24 mouse cellular contexts compared by ENCODE assay signal in genomic region chr2:174203412-174203811, GRCm38 (mm10).
DNase-seq lines count a peak whose midpoint lies in the region; ATAC-seq lines count a peak whose summit lies in the region.
"Had no signal": no experiment of that assay in that cellular context is flagged by ENCODE, and none has a peak within 500 bp of the region (broad histone marks: within the 10 kb centered on the region; RNA-seq: fewer than 3 reads in every experiment).

No protein-coding gene starts in this region.

- WGBS in embryonic facial prominence, embryonic 14.5 days = 80% methylated on average over 11 of the region's 11 CpGs
- WGBS in embryonic facial prominence, embryonic 10.5 days = 89% methylated on average over 11 of the region's 11 CpGs
- WGBS in hindbrain, embryonic 11.5 days = 84% methylated on average over 11 of the region's 11 CpGs
- WGBS in hindbrain, embryonic 13.5 days = 70% methylated on average over 11 of the region's 11 CpGs
- WGBS in kidney, embryonic 16.5 days = 58% methylated on average over 11 of the region's 11 CpGs

- no peaks in the 10 kb centered on the region for H3K9me3 ChIP-seq in embryonic facial prominence, embryonic 14.5 days (ENCODE audit: control insufficient read depth, low read length)
- H3K9me3 ChIP-seq in embryonic facial prominence, embryonic 10.5 days = no peaks in the 10 kb centered on the region
- no peaks in the 10 kb centered on the region for H3K9me3 ChIP-seq in hindbrain, embryonic 11.5 days (ENCODE audit: control insufficient read depth, low read length)
- no peaks in the 10 kb centered on the region for H3K9me3 ChIP-seq in hindbrain, embryonic 13.5 days
- H3K9me3 ChIP-seq in kidney, embryonic 16.5 days (ENCODE audit: low read length) = no peaks in the 10 kb centered on the region
- H3K9me3 ChIP-seq: intestine, embryonic 15.5 days; limb, embryonic 10.5 days; liver, embryonic 15.5 days; midbrain, embryonic 10.5 days; neural tube, embryonic 15.5 days had no signal

- no peak overlapping the region for H3K9ac ChIP-seq in embryonic facial prominence, embryonic 14.5 days (ENCODE audit: low read depth, low read length)
- no peak overlapping the region for H3K9ac ChIP-seq in hindbrain, embryonic 11.5 days (ENCODE audit: low read depth, low read length)
- no peak overlapping the region for H3K9ac ChIP-seq in hindbrain, embryonic 13.5 days
- H3K9ac ChIP-seq in kidney, embryonic 16.5 days (replicated peaks; ENCODE audit: low read length) = no peak overlapping the region
- H3K9ac ChIP-seq: intestine, embryonic 15.5 days; liver, embryonic 15.5 days; neural tube, embryonic 15.5 days had no signal

- no peak overlapping the region for H3K4me2 ChIP-seq in embryonic facial prominence, embryonic 14.5 days (ENCODE audit: low read depth, low read length)
- H3K4me2 ChIP-seq in hindbrain, embryonic 11.5 days (replicated peaks; ENCODE audit: low read depth, low read length) = no peak overlapping the region
- no peak overlapping the region for H3K4me2 ChIP-seq in hindbrain, embryonic 13.5 days
- H3K4me2 ChIP-seq in kidney, embryonic 16.5 days (replicated peaks; ENCODE audit: low read depth, low read length) = no peak overlapping the region
- H3K4me2 ChIP-seq: intestine, embryonic 15.5 days; liver, embryonic 15.5 days; neural tube, embryonic 15.5 days had no signal

- ATAC-seq in embryonic facial prominence, embryonic 14.5 days (ENCODE audit: low read depth) = no peak
- no peak for ATAC-seq in hindbrain, embryonic 11.5 days (ENCODE audit: low FRiP score)
- ATAC-seq in hindbrain, embryonic 13.5 days (ENCODE audit: low FRiP score) = no peak
- ATAC-seq in kidney, embryonic 16.5 days (ENCODE audit: low FRiP score, low TSS enrichment) = peak; percentile 86; the same call in 1 of the 2 replicates
- ATAC-seq: forebrain, embryonic 16.5 days; hindbrain, embryonic 16.5 days; intestine, embryonic 15.5 days; Patski had no signal

- H3K4me3 ChIP-seq in embryonic facial prominence, embryonic 14.5 days (ENCODE audit: low read depth, low read length) = no peak overlapping the region
- H3K4me3 ChIP-seq in embryonic facial prominence, embryonic 10.5 days = no peak overlapping the region
- no peak overlapping the region for H3K4me3 ChIP-seq in hindbrain, embryonic 11.5 days (ENCODE audit: low read depth, low read length)
- H3K4me3 ChIP-seq in hindbrain, embryonic 13.5 days = no peak overlapping the region
- H3K4me3 ChIP-seq in kidney, embryonic 16.5 days (ENCODE audit: low read length) = no peak overlapping the region
- H3K4me3 ChIP-seq: intestine, embryonic 15.5 days; left cerebral cortex, adult 2 months; limb, embryonic 10.5 days; liver, embryonic 15.5 days; midbrain, embryonic 10.5 days; neural tube, embryonic 15.5 days had no signal

- no peaks in the 10 kb centered on the region for H3K36me3 ChIP-seq in embryonic facial prominence, embryonic 14.5 days (ENCODE audit: control insufficient read depth, insufficient read depth, low read length)
- H3K36me3 ChIP-seq in embryonic facial prominence, embryonic 10.5 days (replicated peaks) = no peaks in the 10 kb centered on the region
- no peaks in the 10 kb centered on the region for H3K36me3 ChIP-seq in hindbrain, embryonic 11.5 days (ENCODE audit: control insufficient read depth, insufficient read depth, low read length)
- no peaks in the 10 kb centered on the region for H3K36me3 ChIP-seq in hindbrain, embryonic 13.5 days
- no peaks in the 10 kb centered on the region for H3K36me3 ChIP-seq in kidney, embryonic 16.5 days (ENCODE audit: insufficient read depth, low read length)
- H3K36me3 ChIP-seq: intestine, embryonic 15.5 days; limb, embryonic 10.5 days; liver, embryonic 15.5 days; midbrain, embryonic 10.5 days; neural tube, embryonic 15.5 days had no signal

- intact Hi-C loops in gastrocnemius, postnatal 36 days (cut with DNase I) = no loop called here

- no peak overlapping the region for H3K27ac ChIP-seq in embryonic facial prominence, embryonic 14.5 days (replicated peaks; ENCODE audit: low read depth, low read length)
- H3K27ac ChIP-seq in embryonic facial prominence, embryonic 10.5 days (replicated peaks) = no peak overlapping the region
- H3K27ac ChIP-seq in hindbrain, embryonic 11.5 days (ENCODE audit: low read depth, low read length) = no peak overlapping the region
- H3K27ac ChIP-seq in hindbrain, embryonic 13.5 days = no peak overlapping the region
- peak overlapping the region; percentile 70; the same call in 1 of the 2 replicates for H3K27ac ChIP-seq in kidney, embryonic 16.5 days (ENCODE audit: low read length)
- H3K27ac ChIP-seq: intestine, embryonic 15.5 days; left cerebral cortex, adult 2 months; limb, embryonic 10.5 days; liver, embryonic 15.5 days; macrophage; midbrain, embryonic 10.5 days; neural tube, embryonic 15.5 days; stomach, postnatal 0 days had no signal

- peak; percentile 8 for DNase-seq in embryonic facial prominence, embryonic 14.5 days (ENCODE audit: low spot score)
- DNase-seq in embryonic facial prominence, embryonic 10.5 days (ENCODE audit: low spot score) = no peak
- peak; percentile 4 for DNase-seq in hindbrain, embryonic 11.5 days (ENCODE audit: low spot score)
- DNase-seq in kidney, adult 9 months = peak; percentile 9
- DNase-seq in gastrocnemius, adult 18-20 months (ENCODE audit: low spot score) = no peak
- no peak for DNase-seq in gastrocnemius, postnatal 36 days
- DNase-seq: adrenal gland, adult 2 months; cerebellum, adult 11-12 months; gastrocnemius, postnatal 14 days; liver; thymus, adult 2 months had no signal

- H3K4me1 ChIP-seq in embryonic facial prominence, embryonic 14.5 days (ENCODE audit: control insufficient read depth, insufficient read depth, low read length) = no peaks in the 10 kb centered on the region
- peaks cover 11% of the 10 kb centered on the region for H3K4me1 ChIP-seq in embryonic facial prominence, embryonic 10.5 days
- H3K4me1 ChIP-seq in hindbrain, embryonic 11.5 days (replicated peaks; ENCODE audit: control insufficient read depth, insufficient read depth, low read length) = no peaks in the 10 kb centered on the region
- no peaks in the 10 kb centered on the region for H3K4me1 ChIP-seq in hindbrain, embryonic 13.5 days (replicated peaks)
- H3K4me1 ChIP-seq in kidney, embryonic 16.5 days (ENCODE audit: insufficient read depth, low read length) = peaks cover 6% of the 10 kb centered on the region; the same call in 1 of the 2 replicates
- H3K4me1 ChIP-seq: intestine, embryonic 15.5 days; liver, embryonic 15.5 days; midbrain, embryonic 10.5 days had no signal

- H3K27me3 ChIP-seq in embryonic facial prominence, embryonic 14.5 days (replicated peaks; ENCODE audit: control insufficient read depth, insufficient read depth, low read length) = no peaks in the 10 kb centered on the region
- no peaks in the 10 kb centered on the region for H3K27me3 ChIP-seq in embryonic facial prominence, embryonic 10.5 days (replicated peaks; ENCODE audit: low read depth, poor library complexity, severe bottlenecking)
- H3K27me3 ChIP-seq in hindbrain, embryonic 11.5 days (ENCODE audit: control insufficient read depth, insufficient read depth, low read length) = no peaks in the 10 kb centered on the region
- H3K27me3 ChIP-seq in hindbrain, embryonic 13.5 days = no peaks in the 10 kb centered on the region
- H3K27me3 ChIP-seq in kidney, embryonic 16.5 days (ENCODE audit: insufficient read depth, low read length) = no peaks in the 10 kb centered on the region
- H3K27me3 ChIP-seq: intestine, embryonic 15.5 days; liver, embryonic 15.5 days; neural tube, embryonic 15.5 days had no signal

Comparison
In these comparisons a context has a peak if more than half of its experiments do, and no peak if none do; other contexts are left out.
1. DNase-seq: peak in embryonic facial prominence, embryonic 14.5 days (single experiment), hindbrain, embryonic 11.5 days (single experiment) and kidney, adult 9 months (single experiment); none in embryonic facial prominence, embryonic 10.5 days (single experiment), gastrocnemius, adult 18-20 months (single experiment) and gastrocnemius, postnatal 36 days (0 of 2).